Mouse (Mus musculus): Measurements from ENCODE around the gene Auts2. TPM values are rescaled to one million over a fixed set of nuclear protein-coding genes. Genes with fewer than 3 reads are reported as not detected.

Auts2 gene
- total RNA-seq, 4 experiments from 2014 or later, result 30.7 to 75.1 (median 38.7) TPM

DNA sequence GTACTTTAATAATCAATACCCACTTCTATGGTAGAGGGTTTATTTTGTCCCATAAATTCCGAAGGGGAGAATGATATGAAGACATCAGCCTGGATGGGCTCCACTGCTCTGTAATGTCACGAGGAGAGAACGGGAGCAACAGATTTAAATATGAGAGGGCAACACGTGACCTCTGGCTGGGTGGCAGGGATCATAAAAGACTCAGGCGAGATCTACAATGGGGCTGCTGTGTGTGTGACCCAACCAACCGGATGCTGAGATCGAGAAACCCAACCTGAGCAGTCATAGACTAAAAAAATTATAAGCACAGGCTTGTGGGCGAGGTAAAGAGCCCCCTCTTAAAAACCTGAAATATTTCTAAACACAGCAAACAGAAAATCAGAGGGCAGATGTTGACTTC is 753.5 kb downstream of the Auts2 start:
- DNase-seq, result no peak

DNA sequence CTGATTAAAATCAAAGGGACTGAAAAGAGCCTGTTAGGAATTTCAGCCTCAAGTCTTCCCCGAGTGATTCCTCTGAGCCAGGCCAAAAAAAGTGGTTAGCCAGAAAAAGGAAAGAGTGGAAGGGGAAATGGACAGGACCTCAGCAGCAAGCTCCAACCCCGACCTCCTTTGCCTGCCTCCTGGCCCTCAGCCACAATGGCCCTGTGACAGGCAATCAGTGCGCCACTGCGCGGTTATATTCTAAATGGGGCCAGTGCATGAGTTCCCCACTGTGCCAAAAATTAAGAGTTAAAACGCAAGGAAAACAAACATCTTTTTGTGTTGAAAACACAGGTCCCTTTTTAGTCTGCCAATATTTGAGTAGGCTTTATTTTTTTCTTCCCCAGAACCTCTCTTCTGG is 755.1 kb downstream of the Auts2 start:
- DNase-seq, result no peak

DNA sequence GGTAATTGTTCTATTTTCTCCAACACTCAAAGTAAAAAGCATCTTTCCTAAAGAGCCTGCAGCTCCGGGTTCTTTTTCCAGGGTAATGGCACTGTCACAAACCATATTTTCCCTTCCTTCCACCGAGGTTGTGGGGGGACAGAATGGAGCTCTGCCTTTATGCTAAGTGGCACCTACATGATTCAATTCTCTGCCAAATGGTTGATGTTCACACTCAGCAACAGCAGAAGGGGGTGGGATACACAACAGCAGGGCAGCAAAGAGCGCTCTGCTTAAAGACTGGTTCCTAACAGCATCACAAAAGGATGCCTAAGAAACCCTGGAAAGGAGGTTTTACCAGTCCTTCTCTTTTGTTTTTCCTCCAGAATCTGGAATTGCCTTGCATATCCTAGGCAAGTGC is 759.9 kb downstream of the Auts2 start:
- no peak for DNase-seq

DNA sequence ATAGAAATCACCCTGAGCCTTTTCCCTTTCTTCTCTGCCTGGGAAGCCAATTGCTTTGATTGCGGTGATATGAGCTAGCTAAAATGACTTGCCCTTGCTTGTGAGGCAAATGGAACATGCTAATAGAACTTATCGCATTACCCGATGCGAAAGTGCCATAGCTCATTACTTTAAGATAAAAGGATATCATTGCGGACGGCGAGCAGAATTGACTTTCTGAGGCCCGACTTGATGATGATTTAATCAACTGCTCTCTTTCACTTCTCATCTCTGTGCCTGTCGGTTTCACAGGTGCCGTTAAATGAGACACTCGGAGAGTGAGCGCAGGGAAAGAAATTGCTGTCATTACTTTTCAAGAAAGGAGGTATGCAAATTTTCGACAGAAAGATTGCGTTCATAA is 762.1 kb downstream of the Auts2 start:
- DNase-seq, result no peak

DNA sequence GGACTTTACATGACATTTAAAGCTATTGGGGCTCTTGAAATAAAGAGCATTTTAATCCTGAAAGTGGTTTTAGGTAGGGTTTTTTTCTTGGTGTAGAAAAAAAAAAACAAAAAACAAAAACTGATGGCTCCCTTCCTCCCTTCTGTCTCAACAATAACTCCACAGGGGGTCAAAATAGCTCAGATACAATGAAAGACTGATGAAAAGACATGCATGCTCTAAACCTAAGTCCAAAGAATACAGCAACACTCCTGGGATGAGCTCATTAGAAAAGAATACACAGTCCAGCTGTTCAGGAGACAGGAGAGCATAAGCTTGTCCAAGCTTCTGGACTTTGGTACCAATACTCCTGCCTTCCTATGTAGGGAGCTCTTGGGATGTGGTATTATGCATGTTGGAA is 764.0 kb downstream of the Auts2 start:
- DNase-seq, result no peak

DNA sequence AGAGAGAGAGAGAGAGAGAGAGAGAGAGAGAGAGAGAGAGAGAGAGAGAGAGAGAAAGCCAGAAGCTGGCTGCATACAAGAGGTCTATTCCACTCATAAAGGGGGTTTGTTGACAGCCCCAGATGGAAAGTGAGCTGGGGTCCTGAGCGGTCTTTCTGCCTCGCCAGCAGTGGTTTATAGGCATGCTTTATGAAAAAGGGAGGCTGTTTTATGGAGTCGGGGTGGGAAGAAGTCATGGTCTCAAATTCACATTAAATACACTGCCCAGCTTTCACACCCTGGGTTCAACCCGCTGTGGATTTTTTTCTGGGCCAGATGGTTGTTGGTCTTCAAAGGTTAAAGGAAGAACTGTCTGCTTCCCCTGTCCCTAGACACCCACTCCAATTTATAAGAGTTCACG is 767.5 kb downstream of the Auts2 start:
- DNase-seq, result no peak

DNA sequence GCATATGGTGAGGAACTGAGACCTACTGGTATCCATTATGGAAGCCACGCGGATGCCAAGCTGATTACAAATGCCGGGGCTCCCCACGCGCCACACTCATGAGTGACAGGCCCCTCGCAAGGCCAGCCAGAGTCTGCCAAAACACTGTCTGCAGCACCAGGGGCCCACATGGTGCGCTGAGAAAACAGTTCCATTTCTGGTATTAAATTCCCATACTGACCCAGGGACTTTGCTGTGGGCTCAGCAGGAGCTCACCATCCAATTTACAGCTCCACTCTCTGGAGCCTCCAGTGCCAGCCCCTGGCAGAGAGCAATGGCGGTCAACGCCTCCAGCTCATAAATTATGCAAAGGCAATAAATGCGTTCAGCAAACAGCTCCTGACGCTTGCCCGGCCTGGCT is 767.9 kb downstream of the Auts2 start:
- no peak for DNase-seq

DNA sequence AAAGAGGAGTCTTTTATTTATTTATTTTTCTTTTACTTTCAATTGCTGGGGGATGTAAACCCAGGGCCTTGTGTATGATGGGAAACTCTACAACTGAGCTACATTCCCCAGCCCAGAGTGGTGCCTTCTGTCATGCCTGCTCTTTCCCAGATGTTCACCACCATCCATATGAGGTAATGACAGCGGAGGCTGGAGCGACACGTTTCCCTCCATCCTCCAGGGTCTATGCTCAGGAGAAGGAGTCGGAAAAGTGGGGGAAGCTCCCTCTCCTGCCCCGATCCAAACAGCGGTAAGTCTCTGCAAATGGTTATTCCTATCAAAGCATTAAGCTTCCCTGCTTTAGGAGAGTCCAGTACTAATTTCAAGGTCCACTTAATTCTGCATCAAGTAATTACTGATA is 768.4 kb downstream of the Auts2 start:
- no peak for DNase-seq

DNA sequence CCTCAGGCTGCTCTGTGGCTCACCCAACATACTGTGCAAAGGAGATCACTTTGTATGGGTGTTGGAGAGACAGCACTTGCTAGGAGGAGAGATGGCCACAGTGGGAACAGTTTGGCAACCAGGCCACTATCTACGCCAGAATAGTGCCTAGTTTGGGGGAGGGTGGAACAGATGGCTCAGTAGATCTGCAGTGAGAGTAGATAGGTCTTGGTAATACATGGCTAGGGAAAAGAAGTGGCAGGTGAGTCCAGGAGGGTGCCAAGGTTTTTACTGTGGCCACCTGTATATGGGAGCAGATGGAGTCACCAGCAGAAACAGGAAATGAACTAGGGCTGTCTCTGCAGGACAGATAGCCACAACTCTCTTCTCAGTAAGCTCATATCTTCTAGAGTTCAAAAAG is 770.5 kb downstream of the Auts2 start:
- no peak for DNase-seq

DNA sequence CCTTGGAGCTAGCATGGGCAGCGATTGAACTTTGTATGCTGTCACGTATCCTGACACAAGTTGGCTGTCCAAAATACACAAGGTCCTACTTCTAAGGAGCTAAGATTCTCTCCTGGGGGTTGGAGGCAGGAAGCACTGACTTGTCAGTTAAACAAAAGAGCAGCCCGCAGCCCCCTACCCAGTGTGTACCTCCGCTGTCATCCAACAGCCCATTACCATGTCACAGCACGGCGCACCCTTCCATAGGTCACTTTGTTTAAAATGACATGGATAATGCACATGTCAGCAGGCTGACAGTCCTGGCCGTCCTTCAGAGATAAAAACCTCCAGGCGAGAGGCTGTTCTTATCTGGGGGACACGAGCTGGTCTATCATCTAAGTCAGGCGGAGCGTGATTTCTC is 773.9 kb downstream of the Auts2 start:
- no peak for DNase-seq

DNA sequence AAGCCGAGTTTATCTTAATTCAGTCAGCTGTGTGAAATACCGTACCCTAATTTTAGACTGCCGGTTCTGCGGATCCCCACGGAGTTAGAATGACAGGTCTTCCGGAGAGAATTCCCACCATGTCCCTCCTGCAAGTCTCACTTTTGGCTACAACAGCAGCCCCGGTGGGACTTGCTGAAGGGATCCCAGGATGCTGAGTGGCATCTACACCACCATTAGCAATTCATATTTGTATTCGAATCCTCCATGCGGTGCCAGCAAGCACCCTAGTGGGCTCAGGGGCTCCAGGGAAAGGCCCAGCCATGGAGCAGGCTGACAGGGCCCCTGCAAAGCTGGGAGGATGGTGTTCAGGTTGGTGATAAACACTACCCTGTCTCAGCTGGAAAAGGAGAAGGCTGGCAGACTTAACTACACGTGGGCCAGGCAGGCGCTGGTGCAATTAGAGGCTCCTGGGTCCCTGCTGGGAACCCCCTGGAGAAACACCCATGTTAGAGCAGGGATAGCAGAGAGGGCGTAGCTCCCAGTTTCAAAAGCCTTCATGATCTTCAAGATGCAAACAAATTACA is 775.4 kb downstream of the Auts2 start:
- no peak for DNase-seq

DNA sequence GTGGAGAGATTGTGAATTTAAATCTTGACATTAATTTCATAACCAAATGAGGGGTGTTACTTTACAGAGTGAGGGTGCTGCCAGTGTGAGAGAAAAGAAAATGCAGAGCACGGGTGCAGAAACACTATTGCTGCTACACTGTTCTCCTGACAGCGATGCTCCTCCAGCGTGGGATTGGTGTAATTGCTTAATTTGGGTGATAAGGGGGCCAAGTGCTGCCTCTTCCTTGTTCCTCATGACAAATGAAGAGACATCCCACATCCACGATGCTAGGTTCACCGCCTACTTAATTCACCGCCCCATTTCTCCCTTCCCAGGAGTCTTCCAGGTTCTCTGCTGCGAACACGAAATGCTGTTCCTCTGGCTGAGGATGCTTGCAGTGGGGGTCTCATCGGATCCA is 776.0 kb downstream of the Auts2 start:
- DNase-seq, result no peak

DNA sequence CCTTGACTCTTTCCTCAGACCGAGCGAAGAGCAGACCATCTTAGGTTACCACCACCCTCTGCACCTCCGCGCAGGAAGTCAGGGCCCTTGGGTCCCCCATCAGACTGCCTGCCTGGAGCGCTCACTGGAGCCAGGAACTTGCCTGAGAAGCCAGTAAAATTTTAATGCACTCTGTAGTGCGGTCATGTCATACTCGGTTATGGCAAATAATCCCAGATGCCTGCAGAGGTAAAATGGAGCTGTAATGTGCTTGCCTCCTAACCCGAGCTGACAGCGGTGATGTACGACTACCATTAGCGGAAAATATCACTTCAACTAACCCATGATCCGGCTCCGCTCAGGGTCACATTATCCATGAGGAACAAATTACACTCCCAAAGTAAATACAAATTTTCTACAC is 783.7 kb downstream of the Auts2 start:
- DNase-seq, result no peak

DNA sequence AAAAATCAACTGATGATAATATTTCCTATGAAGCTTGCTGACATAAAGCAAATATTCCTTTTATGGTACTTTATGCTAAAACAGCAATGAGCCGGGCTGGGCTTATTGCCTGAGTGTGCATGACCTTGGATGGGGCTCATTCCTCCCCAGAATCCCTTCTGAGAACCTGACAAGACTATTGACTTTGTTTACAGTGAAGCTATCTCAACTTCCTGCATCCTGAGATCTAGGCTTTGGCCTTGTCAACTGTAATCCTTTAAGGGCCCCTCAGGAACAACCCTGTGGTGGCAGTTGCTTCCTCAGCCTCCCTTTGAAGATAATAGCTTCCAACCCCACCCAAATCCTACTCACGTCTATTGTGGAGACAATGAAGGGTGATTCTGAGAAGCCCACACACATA is 792.8 kb downstream of the Auts2 start:
- DNase-seq, result no peak

DNA sequence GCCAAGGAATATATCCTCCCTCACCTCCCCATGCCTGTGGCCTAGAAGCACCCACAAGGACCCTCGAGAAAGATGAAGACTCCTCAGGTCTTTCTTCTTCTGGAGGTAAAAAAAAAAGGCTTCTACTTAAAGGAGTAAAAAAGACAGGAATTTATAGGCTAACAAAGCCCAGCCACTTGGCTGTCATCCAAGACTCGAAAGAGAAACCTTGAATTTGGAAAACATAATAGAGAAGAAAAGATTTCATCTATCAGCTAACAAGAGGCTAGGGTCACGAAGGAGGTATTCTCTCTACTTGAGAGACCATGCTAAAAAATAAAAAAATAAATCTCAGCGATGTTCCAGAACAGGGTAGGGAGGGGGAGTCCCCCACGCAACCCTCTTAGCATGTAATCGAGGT is 793.9 kb downstream of the Auts2 start:
- DNase-seq, result peak; percentile 18

DNA sequence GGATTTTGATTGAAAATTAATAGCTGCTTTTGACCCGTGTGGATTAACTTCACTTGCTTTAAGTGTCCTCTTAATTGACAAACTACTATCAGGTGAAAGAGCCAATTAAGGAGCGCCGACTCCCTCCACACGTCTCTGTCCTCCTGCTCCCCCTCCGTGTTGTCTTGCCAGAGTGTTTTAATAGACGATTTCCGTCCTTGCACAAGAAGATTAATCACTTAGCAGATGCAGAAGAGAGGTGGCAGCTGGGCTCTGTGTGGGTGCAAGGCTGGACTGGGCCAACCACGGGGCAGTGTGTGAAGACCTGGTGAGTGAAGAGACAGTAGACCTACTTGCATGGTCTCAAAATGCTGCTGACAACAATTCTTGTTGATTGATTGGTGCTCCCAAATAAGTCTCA is 800.1 kb downstream of the Auts2 start:
- DNase-seq, result no peak

DNA sequence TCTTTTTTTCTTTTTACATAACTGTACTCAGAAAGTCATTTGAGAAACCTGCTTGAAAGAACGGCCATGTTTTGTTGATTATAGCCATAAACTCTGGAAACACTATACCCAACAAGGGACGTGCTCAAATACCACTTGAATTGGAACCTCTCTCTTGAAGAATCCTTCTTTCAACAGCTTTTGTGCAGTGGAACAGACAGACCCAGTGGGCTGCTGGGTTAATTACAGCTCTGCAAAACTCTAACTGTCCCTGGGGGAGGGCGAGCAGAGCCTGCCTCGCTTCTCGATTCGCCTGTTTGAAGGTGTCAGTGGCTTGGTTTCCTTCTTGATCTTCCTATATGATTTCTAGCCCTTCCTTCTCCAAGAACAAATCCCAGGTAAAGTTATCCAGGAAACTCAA is 805.7 kb downstream of the Auts2 start:
- no peak for DNase-seq

DNA sequence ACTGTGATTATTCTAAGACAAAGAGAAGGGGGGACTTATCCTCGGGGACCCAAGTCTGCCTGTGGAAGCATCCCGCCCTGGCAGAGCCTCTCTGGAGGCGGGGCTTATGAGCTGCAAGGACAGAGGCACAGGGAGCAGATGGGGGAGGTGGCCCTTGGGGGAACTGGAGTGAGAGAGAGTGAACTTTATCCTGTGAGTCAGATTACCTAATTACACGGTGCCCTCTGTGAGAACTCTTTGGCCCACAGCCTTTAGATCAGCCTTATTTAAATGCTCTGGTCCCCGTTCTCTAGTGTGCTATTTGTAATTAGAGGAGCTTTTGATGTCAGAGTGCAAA is 809.9 kb downstream of the Auts2 start:
- DNase-seq, result peak; percentile 53

DNA sequence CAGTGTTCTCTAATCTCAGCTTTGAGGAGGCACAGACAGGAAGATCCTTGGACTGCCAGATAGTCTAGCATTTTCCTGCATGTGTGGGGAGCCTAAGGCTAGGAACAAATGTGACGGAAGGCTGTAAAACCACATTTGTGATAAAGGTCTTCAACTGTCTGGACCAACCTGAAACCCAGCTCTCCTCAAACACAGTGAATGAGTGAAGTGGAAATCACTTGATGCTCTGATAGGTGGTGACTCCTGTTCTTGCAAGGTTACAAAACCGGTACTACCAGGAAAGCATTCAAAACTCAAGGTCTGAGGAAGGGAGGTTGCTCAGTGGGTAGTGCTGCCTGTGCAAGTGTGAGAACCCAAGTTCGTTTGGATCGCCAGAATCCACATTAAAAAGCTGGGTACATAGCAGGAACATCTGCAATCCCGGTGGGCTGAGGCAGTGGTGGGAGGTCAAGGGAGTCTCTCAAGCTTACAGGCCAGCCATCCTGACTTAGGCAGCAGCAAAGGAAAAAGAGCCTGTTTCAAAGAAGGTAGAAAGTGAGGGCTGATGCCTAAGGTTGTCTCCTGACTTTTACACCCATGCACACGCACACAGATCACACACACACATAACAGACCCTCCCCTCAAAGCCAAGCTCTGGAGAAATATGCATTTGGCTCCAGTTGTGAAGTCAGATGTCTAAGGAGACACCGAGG is 810.4 kb downstream of the Auts2 start:
- no peak for DNase-seq

DNA sequence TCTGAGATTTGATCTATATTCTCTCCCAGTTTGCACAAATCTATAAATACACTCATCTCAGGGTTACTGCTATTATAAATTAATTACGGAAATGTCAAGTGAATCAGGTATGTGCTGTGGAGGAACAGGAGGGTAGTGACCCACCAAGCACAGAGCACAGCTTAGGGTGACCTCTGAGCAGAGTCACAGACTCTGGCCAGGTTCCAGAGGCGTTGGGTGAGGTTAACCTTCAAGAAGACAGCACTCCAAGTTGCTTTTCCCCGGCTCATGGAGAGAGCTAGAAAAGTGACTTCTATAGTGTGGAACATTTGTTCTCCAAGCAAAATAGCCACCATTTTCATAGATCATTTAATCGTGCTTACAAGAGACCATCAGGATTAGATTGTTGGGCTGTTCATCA is 813.7 kb downstream of the Auts2 start:
- peak; percentile 26 for DNase-seq

DNA sequence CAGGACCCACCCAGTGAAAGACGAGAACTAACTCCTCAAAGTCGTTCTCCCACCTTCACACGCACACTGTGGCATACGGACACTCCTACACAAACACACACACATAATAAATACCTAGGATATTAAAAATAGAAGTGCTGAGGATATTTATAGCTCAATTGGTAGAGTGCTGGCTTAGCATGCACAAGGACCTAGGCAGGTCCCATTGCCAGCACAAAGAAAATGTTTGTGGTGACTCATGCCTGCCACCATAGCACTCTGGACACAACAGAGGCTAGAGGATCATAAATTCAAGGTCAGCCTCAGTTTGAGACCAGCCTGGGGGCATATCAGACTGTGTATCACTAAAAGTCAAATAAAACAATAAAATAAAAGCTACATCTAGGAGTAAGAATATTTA is 815.2 kb downstream of the Auts2 start:
- no peak for DNase-seq

DNA sequence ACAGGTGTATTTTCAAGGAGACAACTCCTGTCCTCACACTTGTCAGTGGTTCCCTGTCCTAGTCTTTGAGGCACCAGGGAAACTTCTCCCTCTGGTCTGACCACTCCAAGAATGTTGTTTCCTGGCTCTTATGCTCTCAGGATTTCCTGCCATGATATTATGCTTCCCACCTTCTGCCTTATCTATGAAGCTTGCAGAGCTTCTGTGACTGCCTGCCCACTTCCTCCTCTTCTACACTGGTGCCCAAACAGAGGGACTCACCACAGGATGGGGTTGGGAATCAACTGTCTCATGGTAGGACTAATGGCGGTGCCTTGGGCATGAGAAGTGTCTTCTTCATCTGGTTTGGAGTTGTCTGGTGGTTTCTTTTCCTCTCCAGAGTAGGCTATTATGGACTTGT is 818.6 kb downstream of the Auts2 start:
- DNase-seq, result no peak

DNA sequence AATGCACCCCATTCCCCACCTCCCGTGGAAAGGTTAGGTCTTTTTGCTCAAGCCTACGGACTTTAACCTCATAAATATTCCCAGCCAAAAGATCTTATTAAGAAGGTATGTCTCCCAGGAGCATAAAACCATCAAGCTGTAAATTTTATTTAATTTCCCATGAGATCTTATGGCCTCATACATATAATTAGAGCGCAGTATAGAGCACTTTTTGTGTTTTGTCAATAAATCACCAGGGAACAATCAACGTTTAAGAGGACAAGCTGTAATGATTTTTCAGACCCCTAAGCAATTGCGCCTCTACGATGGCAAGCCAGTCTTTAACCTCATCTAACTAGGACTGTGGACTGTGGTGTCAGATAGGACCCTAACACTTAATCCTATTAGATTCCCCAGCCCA is 820.4 kb downstream of the Auts2 start:
- DNase-seq, result no peak

DNA sequence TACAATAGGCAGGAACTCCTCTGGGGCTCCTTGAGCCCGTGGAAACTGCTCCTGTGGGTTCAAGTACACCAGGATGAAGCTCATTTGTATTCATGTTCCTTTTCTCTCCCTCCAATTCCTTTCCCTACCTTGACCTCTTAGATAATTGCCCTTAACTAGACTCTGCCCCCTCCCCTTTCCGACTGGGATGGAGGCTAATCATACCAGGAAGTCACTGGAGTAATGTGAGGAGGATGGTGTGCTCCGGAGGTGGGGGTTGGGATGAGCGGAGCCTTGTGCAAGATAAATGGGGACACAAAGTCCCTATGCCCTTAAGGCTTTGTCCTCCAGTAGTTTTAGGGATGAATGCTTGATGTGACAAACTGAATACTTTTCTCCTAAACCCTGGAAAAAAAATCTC is 820.8 kb downstream of the Auts2 start:
- DNase-seq, result no peak

DNA sequence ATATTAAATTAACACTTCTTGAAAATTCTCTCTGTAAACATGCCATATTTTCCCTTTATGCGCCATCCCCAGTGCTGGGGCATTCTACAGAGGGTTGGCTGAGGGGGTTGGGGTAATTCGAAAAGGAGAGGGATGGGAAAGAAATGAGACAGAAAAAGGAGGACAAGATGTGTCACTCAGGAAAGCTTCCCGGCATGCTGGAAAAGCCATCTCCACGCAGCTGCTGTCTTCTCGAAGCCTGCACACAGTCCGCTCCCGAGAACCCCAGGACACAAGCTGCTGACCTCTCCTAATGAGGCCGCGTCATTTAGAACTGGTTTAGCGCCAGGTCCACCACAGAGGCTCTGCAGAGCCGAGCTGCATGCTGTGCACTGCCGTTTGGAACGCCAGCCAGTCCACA is 825.1 kb downstream of the Auts2 start:
- DNase-seq, result no peak

All from adrenal gland, adult 8-10 months (tissue).